Comparison of ENCODE assay signal across 10 mouse cellular contexts in the genomic region with DNA sequence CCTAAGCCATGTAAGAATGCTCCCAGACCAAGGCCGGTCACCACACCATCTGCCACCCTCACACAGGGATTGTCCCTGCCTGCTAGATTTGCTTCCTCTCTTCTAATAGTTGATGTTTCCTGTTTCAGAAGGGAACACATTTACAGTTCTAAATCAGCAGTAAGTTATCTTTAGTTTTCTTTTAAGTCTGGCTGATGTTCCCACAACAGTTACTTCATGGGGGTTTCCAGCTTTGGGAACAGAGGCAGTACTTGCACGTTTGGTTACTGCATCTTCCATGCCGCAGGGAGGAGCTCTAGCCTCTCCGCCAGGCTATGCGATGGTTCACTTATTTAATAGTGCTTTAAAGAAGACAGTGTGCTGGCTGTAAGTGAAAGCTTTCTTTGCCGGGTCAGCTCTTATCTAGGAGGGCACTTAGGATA. TPM values are rescaled to one million over a fixed set of nuclear protein-coding genes. Genes with fewer than 3 reads are reported as not detected.
DNase-seq lines count a peak whose midpoint lies in the region; ATAC-seq and TF ChIP-seq lines count a peak whose summit lies in the region.
"Had no signal": no experiment of that assay in that cellular context is flagged by ENCODE, and none has a peak within 500 bp of the region (broad histone marks: within the 10 kb centered on the region; RNA-seq: fewer than 3 reads in every experiment).

No protein-coding gene starts in this region.

- H3K27me3 ChIP-seq in hindbrain, postnatal 0 days (ENCODE audit: insufficient read depth, low read length), result no peaks in the 10 kb centered on the region

- no peak for ATAC-seq in cerebellum, adult (ENCODE audit: insufficient number of reproducible peaks, low FRiP score, low TSS enrichment)
- no peak for ATAC-seq in hindbrain, postnatal 0 days

- no peaks in the 10 kb centered on the region for H3K9me3 ChIP-seq in hindbrain, postnatal 0 days (ENCODE audit: low read length)

- H3K4me3 ChIP-seq in hindbrain, postnatal 0 days (ENCODE audit: low read length), result no peak overlapping the region

- no peak overlapping the region for H3K9ac ChIP-seq in hindbrain, postnatal 0 days (replicated peaks; ENCODE audit: low read length)

- no peak overlapping the region for H3K4me2 ChIP-seq in hindbrain, postnatal 0 days (ENCODE audit: low read depth, low read length)

- TF ChIP-seq CTCF in hindbrain, postnatal 0 days (IDR thresholded peaks at IDR 0.05; ENCODE audit: low read depth), result no peak

- H3K36me3 ChIP-seq in hindbrain, postnatal 0 days (ENCODE audit: insufficient read depth, low read length), result no peaks in the 10 kb centered on the region

- peak; percentile 48 to 57 for DNase-seq in cerebellum, adult 18-20 months
- peak; percentile 40 to 46 for DNase-seq in B cell, adult 2 months
- DNase-seq in kidney, adult 11 months, result peak; percentile 62
- peak; percentile 41 for DNase-seq in lung, postnatal 10 days
- DNase-seq in hindbrain, postnatal 0 days (ENCODE audit: low spot score), result no peak
- DNase-seq in frontal cortex, adult 2 months (ENCODE audit: extremely low spot score in 1 of 2, low spot score in 1 of 2), result no peak
- DNase-seq in urinary bladder, postnatal 14 days (ENCODE audit: low spot score), result no peak

- 63% methylated on average over 6 of the region's 6 CpGs for WGBS in hindbrain, postnatal 0 days

- H3K27ac ChIP-seq in hindbrain, postnatal 0 days, result no peak overlapping the region

- H3K4me1 ChIP-seq in hindbrain, postnatal 0 days (ENCODE audit: insufficient read depth, low read length), result 0 out of 2 replicates have a peak, but pooled peaks cover 5% of the 10 kb centered on the region

RNA-seq across cellular contexts. Expression of a gene that starts 26.0 kb away (rescaled TPM):
- not detected in 2 replicates for total RNA-seq in hindbrain, postnatal 0 days (2014; rRNA removed)
- 0.54 and 0.80 TPM in 2 replicates for polyA plus RNA-seq in hindbrain, postnatal 0 days (2015; fragmentation: Nextera tagmentation; extraction: Ambion mirVana)
- polyA plus RNA-seq in frontal cortex, adult 2 months (2012; rRNA removed), result 1.4 and 1.9 TPM in 2 replicates

RNA-seq across cellular contexts. Expression of a gene that starts 43.1 kb away (rescaled TPM):
- total RNA-seq in hindbrain, postnatal 0 days (2014; rRNA removed), result 1.8 and 4.1 TPM in 2 replicates
- polyA plus RNA-seq in hindbrain, postnatal 0 days (2015; fragmentation: Nextera tagmentation; extraction: Ambion mirVana), result 8.0 and 10.2 TPM in 2 replicates
- polyA plus RNA-seq in frontal cortex, adult 2 months (2012; rRNA removed), result 17.5 and 18.0 TPM in 2 replicates

RNA-seq across cellular contexts. Expression of a gene that starts 46.9 kb away (rescaled TPM):
- not detected in 2 replicates for total RNA-seq in hindbrain, postnatal 0 days (2014; rRNA removed)
- polyA plus RNA-seq in hindbrain, postnatal 0 days (2015; fragmentation: Nextera tagmentation; extraction: Ambion mirVana), result not detected in 2 replicates
- polyA plus RNA-seq in frontal cortex, adult 2 months (2012; rRNA removed), result 0.15 and 0.22 TPM in 2 replicates
- polyA plus RNA-seq: C2C12; embryonic facial prominence, embryonic 11.5 days had no signal

Comparison
In these comparisons a context has a peak if more than half of its experiments do, and no peak if none do; other contexts are left out.
1. DNase-seq: peak in cerebellum, adult 18-20 months (2 of 2), B cell, adult 2 months (2 of 2), kidney, adult 11 months (single experiment) and lung, postnatal 10 days (single experiment); none in hindbrain, postnatal 0 days (single experiment), frontal cortex, adult 2 months (0 of 2) and urinary bladder, postnatal 14 days (single experiment).